Mouse (Mus musculus): ENCODE measurements around the gene Sacs. TPM values are rescaled to one million over a fixed set of nuclear protein-coding genes. Genes with fewer than 3 reads are reported as not detected.
"Not testable (repeated sequence)": the region's sequence is repeated elsewhere in the genome, so short reads cannot be mapped to it uniquely, and the experiment has no call there.

The Sacs gene
- polyA plus RNA-seq, 1 experiment from 2014 or later: 2.3 TPM

GRCm38 (mm10) chr14:61134381-61135030 is 3.8 kb upstream of the Sacs start:
- Histone ChIP-seq H3K27ac (replicated peaks) (no peak overlapping the region), H3K4me3 (no peak overlapping the region), H3K9me3 (no peaks in the 10 kb centered on the region), H3K27me3 (replicated peaks; ENCODE audit: low read depth, poor library complexity, severe bottlenecking) (peaks cover 24% of the 10 kb centered on the region), H3K36me3 (replicated peaks) (no peaks in the 10 kb centered on the region), H3K4me1 (0 out of 2 replicates have a peak, but pooled peaks cover 4% of the 10 kb centered on the region)
- WGBS: 34% methylated on average over 5 of the region's 5 CpGs
- DNase-seq (ENCODE audit: low spot score): no peak

GRCm38 (mm10) chr14:61137410-61137809 is 847 bp upstream of the Sacs start:
- DNase-seq (ENCODE audit: low spot score): no peak
- H3K4me3 ChIP-seq: no peak overlapping the region
- 0 out of 2 replicates have a peak, but pooled peaks cover 4% of the 10 kb centered on the region for H3K4me1 ChIP-seq
- peaks cover 38% of the 10 kb centered on the region for H3K27me3 ChIP-seq (replicated peaks; ENCODE audit: low read depth, poor library complexity, severe bottlenecking)
- 70% methylated on average over 5 of the region's 5 CpGs for WGBS
- H3K9me3 ChIP-seq: no peaks in the 10 kb centered on the region
- H3K36me3 ChIP-seq (replicated peaks): no peaks in the 10 kb centered on the region
- no peak overlapping the region for H3K27ac ChIP-seq (replicated peaks)

- Histone ChIP-seq H3K4me1 (peaks cover 10% of the 10 kb centered on the region; the same call in 1 of the 2 replicates), H3K9me3 (no peaks in the 10 kb centered on the region), H3K27me3 (replicated peaks; ENCODE audit: low read depth, poor library complexity, severe bottlenecking) (peaks cover 38% of the 10 kb centered on the region), H3K27ac (replicated peaks) (peak overlapping the region; percentile 65), H3K4me3 (peak overlapping the region; percentile 59), H3K36me3 (replicated peaks) (no peaks in the 10 kb centered on the region)
- DNase-seq (ENCODE audit: low spot score): no peak
- 19% methylated on average over 8 of the region's 8 CpGs for WGBS
These were observed 440 bp downstream of the Sacs start for GRCm38 (mm10) chr14:61138727-61139067.

- Histone ChIP-seq H3K36me3 (replicated peaks) (no peaks in the 10 kb centered on the region), H3K4me3 (no peak overlapping the region), H3K4me1 (peaks cover 13% of the 10 kb centered on the region; the same call in 1 of the 2 replicates), H3K27ac (replicated peaks) (no peak overlapping the region), H3K9me3 (no peaks in the 10 kb centered on the region), H3K27me3 (replicated peaks; ENCODE audit: low read depth, poor library complexity, severe bottlenecking) (peaks cover 26% of the 10 kb centered on the region)
- 76% methylated on average over 8 of the region's 8 CpGs for WGBS
- no peak for DNase-seq (ENCODE audit: low spot score)
These were observed 5.1 kb downstream of the Sacs start for GRCm38 (mm10) chr14:61143358-61143757.

GRCm38 (mm10) chr14:61143869-61144268 is 5.6 kb downstream of the Sacs start:
- Histone ChIP-seq H3K36me3 (replicated peaks) (no peaks in the 10 kb centered on the region), H3K27ac (replicated peaks) (no peak overlapping the region), H3K4me1 (peaks cover 10% of the 10 kb centered on the region; the same call in 1 of the 2 replicates), H3K27me3 (replicated peaks; ENCODE audit: low read depth, poor library complexity, severe bottlenecking) (peaks cover 21% of the 10 kb centered on the region), H3K4me3 (no peak overlapping the region), H3K9me3 (no peaks in the 10 kb centered on the region)
- 42% methylated on average over 11 of the region's 11 CpGs for WGBS
- peak; percentile 55 for DNase-seq (ENCODE audit: low spot score)

- H3K9me3 ChIP-seq; H3K27ac ChIP-seq (replicated peaks): not testable (repeated sequence)
- WGBS: 95% methylated on average over 13 of the region's 13 CpGs
These were observed 12.2 kb downstream of the Sacs start for GRCm38 (mm10) chr14:61150416-61150815.

GRCm38 (mm10) chr14:61154900-61155585 is 16.8 kb downstream of the Sacs start:
- no peak for DNase-seq (ENCODE audit: low spot score)
- Histone ChIP-seq H3K27me3 (replicated peaks; ENCODE audit: low read depth, poor library complexity, severe bottlenecking) (no peaks in the 10 kb centered on the region), H3K4me3 (no peak overlapping the region), H3K9me3 (no peaks in the 10 kb centered on the region), H3K27ac (replicated peaks) (no peak overlapping the region), H3K4me1 (no peaks in the 10 kb centered on the region), H3K36me3 (replicated peaks) (no peaks in the 10 kb centered on the region)
- WGBS: 83% methylated on average over 6 of the region's 6 CpGs

More at GRCm38 (mm10) chr14:61150416-61150815, 12.2 kb downstream of the Sacs start:
- H3K36me3 ChIP-seq (replicated peaks); H3K4me3 ChIP-seq; DNase-seq (ENCODE audit: low spot score); H3K4me1 ChIP-seq; H3K27me3 ChIP-seq (replicated peaks; ENCODE audit: low read depth, poor library complexity, severe bottlenecking): not testable (repeated sequence)

GRCm38 (mm10) chr14:61155687-61156086 is 17.4 kb downstream of the Sacs start:
- Histone ChIP-seq H3K27ac (replicated peaks) (no peak overlapping the region), H3K9me3 (no peaks in the 10 kb centered on the region), H3K4me3 (no peak overlapping the region), H3K36me3 (replicated peaks) (no peaks in the 10 kb centered on the region), H3K4me1 (peaks cover 2% of the 10 kb centered on the region), H3K27me3 (replicated peaks; ENCODE audit: low read depth, poor library complexity, severe bottlenecking) (no peaks in the 10 kb centered on the region)
- DNase-seq (ENCODE audit: low spot score): no peak

- WGBS: 84% methylated on average over 7 of the region's 7 CpGs
- not testable (repeated sequence) for H3K9me3 ChIP-seq; H3K36me3 ChIP-seq (replicated peaks); H3K27ac ChIP-seq (replicated peaks); DNase-seq (ENCODE audit: low spot score); H3K27me3 ChIP-seq (replicated peaks; ENCODE audit: low read depth, poor library complexity, severe bottlenecking); H3K4me3 ChIP-seq
- H3K4me1 ChIP-seq: peaks cover 11% of the 10 kb centered on the region
These were observed 19.2 kb downstream of the Sacs start for GRCm38 (mm10) chr14:61157426-61157825.

GRCm38 (mm10) chr14:61160920-61161319 is 22.7 kb downstream of the Sacs start:
- DNase-seq (ENCODE audit: low spot score): peak; percentile 25

GRCm38 (mm10) chr14:61161367-61162334 is 23.4 kb downstream of the Sacs start:
- Histone ChIP-seq H3K4me1 (peaks cover 11% of the 10 kb centered on the region), H3K4me3 (no peak overlapping the region), H3K27me3 (replicated peaks; ENCODE audit: low read depth, poor library complexity, severe bottlenecking) (no peaks in the 10 kb centered on the region), H3K27ac (replicated peaks) (0 out of 2 replicates have a peak overlapping the region, but pooled peaks have one; percentile 35), H3K9me3 (no peaks in the 10 kb centered on the region), H3K36me3 (replicated peaks) (no peaks in the 10 kb centered on the region)
- 77% methylated on average over 10 of the region's 10 CpGs for WGBS
- no peak for DNase-seq (ENCODE audit: low spot score)

More at GRCm38 (mm10) chr14:61160920-61161319, 22.7 kb downstream of the Sacs start:
- no peaks in the 10 kb centered on the region for H3K9me3 ChIP-seq
- H3K4me1 ChIP-seq: peaks cover 11% of the 10 kb centered on the region
- 83% methylated on average over 1 of the region's 1 CpGs for WGBS
- 0 out of 2 replicates have a peak overlapping the region, but pooled peaks have one; percentile 35 for H3K27ac ChIP-seq (replicated peaks)
- H3K36me3 ChIP-seq (replicated peaks): no peaks in the 10 kb centered on the region
- no peak overlapping the region for H3K4me3 ChIP-seq
- H3K27me3 ChIP-seq (replicated peaks; ENCODE audit: low read depth, poor library complexity, severe bottlenecking): no peaks in the 10 kb centered on the region

- Histone ChIP-seq H3K9me3 (no peaks in the 10 kb centered on the region), H3K4me1 (peaks cover 11% of the 10 kb centered on the region), H3K27ac (replicated peaks) (no peak overlapping the region), H3K36me3 (replicated peaks) (no peaks in the 10 kb centered on the region), H3K27me3 (replicated peaks; ENCODE audit: low read depth, poor library complexity, severe bottlenecking) (peaks cover 20% of the 10 kb centered on the region), H3K4me3 (no peak overlapping the region)
- no peak for DNase-seq (ENCODE audit: low spot score)
- 85% methylated on average over 3 of the region's 3 CpGs for WGBS
These were observed 26.2 kb downstream of the Sacs start for GRCm38 (mm10) chr14:61164461-61164860.

All from embryonic facial prominence, embryonic 10.5 days (tissue).